Mouse (Mus musculus) ES-E14 (cell line): ENCODE data around the gene Gpm6a.

ENCODE experiments used
- CHD2 ChIP-seq: IDR thresholded peaks from 2 replicates; pipeline ENCODE4 v1.6.1; 2014; ENCODE audit warnings: mild to moderate bottlenecking, low read depth, low read length, inconsistent platforms
- MAFK ChIP-seq: IDR thresholded peaks from 2 replicates; pipeline ENCODE4 v1.6.1; 2014; ENCODE audit warnings: mild to moderate bottlenecking, low read depth, low read length, inconsistent platforms; ENCODE audit not compliant: insufficient read depth

GRCm38 (mm10) chr8:54975927-54976326 lies 21.3 kb downstream of the Gpm6a start:
- TF ChIP-seq CHD2 (no peak), MAFK (no peak)
